Mouse (Mus musculus): ENCODE results near the gene Adcy6. TPM values are rescaled to one million over a fixed set of nuclear protein-coding genes. Genes with fewer than 3 reads are reported as not detected.

Adcy6 gene
- total and polyA plus RNA-seq, 3 experiments: 0.06 to 1.5 TPM; not detected in 1

GRCm38 (mm10) chr15:98622199-98622598, 12.3 kb upstream of the Adcy6 start:
- no peak for DNase-seq (ENCODE audit: extremely low read depth)
- Histone ChIP-seq H3K27me3 (replicated peaks) (peaks cover 83% of the 10 kb centered on the region), H3K4me1 (ENCODE audit: control insufficient read depth in 1 of 2, insufficient read depth in 2 of 2) (peaks cover 2 to 4% of the 10 kb centered on the region in 2 experiments; a peak in 2 of 4 replicates), H3K36me3 (replicated peaks in 1 of 2; ENCODE audit: control insufficient read depth in 1 of 2, insufficient read depth in 1 of 2, low read length in 1 of 2) (no peaks in the 10 kb centered on the region), H3K79me2 (replicated peaks; ENCODE audit: control insufficient read depth, extremely low read depth, insufficient read depth, poor library complexity, severe bottlenecking) (no peaks in the 10 kb centered on the region; the same call in 1 of the 2 replicates), H3K4me2 (ENCODE audit: insufficient read depth, low read depth, poor library complexity, severe bottlenecking) (no peak overlapping the region), H3K4me3 (replicated peaks in 1 of 3; ENCODE audit: low read depth in 2 of 3, low read length in 2 of 3, poor library complexity in 1 of 3) (no peak overlapping the region), H3K9me3 (replicated peaks; ENCODE audit: low read length) (peaks cover 20% of the 10 kb centered on the region), H3K9ac (ENCODE audit: insufficient read depth, low read depth) (no peak overlapping the region), H3K27ac (ENCODE audit: insufficient read depth, low read depth) (no peak overlapping the region)
- TF ChIP-seq ZNF384 (IDR thresholded peaks at IDR 0.05; ENCODE audit: low read depth, low read length) (no peak), NRF1 (IDR thresholded peaks at IDR 0.05; ENCODE audit: low read depth, low read length) (no peak), HCFC1 (IDR thresholded peaks at IDR 0.05; ENCODE audit: low read depth, low read length) (no peak), TCF12 (IDR thresholded peaks at IDR 0.05; ENCODE audit: low read depth, low read length) (no peak), CTCF (conservative IDR thresholded peaks at IDR 0.05 in 1 of 2, IDR thresholded peaks at IDR 0.05 in 1 of 2; ENCODE audit: low read depth in 2 of 2, low read length in 2 of 2) (no peak), POLR2A (IDR thresholded peaks at IDR 0.05; ENCODE audit: low read depth, low read length) (no peak), USF1 (IDR thresholded peaks at IDR 0.05; ENCODE audit: low read depth, low read length) (no peak), KAT2A (IDR thresholded peaks at IDR 0.05; ENCODE audit: insufficient replicate concordance, low read length) (no peak), POLR2AphosphoS2 (IDR thresholded peaks at IDR 0.05; ENCODE audit: low read depth, low read length) (no peak), RAD21 (IDR thresholded peaks at IDR 0.05; ENCODE audit: low read depth, low read length) (no peak), CHD1 (IDR thresholded peaks at IDR 0.05; ENCODE audit: low read depth, low read length) (no peak)
- dilution Hi-C loops (cut with MboI; ENCODE audit: extremely low pct_ligation_motif_present, extremely low pct_unique_long_range_greater_than_20kb, low sequenced_read_pairs) (no loop called here), in situ Hi-C loops (cut with MboI; ENCODE audit: low pct_ligation_motif_present, low pct_unique_long_range_greater_than_20kb, low sequenced_read_pairs) (no loop called here)

DNA sequence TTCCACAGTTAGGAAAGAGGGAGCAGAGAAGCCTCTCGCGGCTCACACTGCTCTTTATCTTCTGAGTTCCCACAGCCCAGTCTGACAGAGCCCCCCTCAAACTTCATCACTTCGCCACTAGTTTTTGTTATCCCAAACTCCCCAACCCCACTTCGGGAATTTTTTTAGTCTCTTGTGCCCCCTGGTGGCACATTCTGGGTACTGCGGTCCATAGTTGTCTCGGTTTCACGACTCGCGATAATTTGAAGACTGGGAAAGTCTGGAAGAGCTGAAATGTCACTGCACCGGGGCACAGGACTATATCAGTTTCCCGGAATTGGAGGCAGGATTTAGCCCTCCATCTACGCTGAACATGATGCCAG, 7.3 kb upstream of the Adcy6 start:
- Histone ChIP-seq H3K4me3 (replicated peaks in 1 of 3; ENCODE audit: low read depth in 2 of 3, low read length in 2 of 3, poor library complexity in 1 of 3) (no peak overlapping the region), H3K36me3 (replicated peaks in 1 of 2; ENCODE audit: control insufficient read depth in 1 of 2, insufficient read depth in 1 of 2, low read length in 1 of 2) (no peaks in the 10 kb centered on the region), H3K4me2 (ENCODE audit: insufficient read depth, low read depth, poor library complexity, severe bottlenecking) (peak overlapping the region; percentile 43), H3K27me3 (replicated peaks) (peaks cover 69% of the 10 kb centered on the region), H3K27ac (ENCODE audit: insufficient read depth, low read depth) (no peak overlapping the region), H3K79me2 (replicated peaks; ENCODE audit: control insufficient read depth, extremely low read depth, insufficient read depth, poor library complexity, severe bottlenecking) (no peaks in the 10 kb centered on the region), H3K9me3 (replicated peaks; ENCODE audit: low read length) (peaks cover 13% of the 10 kb centered on the region), H3K9ac (ENCODE audit: insufficient read depth, low read depth) (peak overlapping the region; percentile 0; the same call in 1 of the 2 replicates), H3K4me1 (ENCODE audit: control insufficient read depth in 1 of 2, insufficient read depth in 2 of 2) (peaks cover under 1 to 8% of the 10 kb centered on the region in 2 experiments; a peak in 3 of 4 replicates)
- no peak for TF ChIP-seq PAX5 (IDR thresholded peaks at IDR 0.05; ENCODE audit: low read length)
- peak; percentile 93 to 94 for TF ChIP-seq CTCF (conservative IDR thresholded peaks at IDR 0.05 in 1 of 2, IDR thresholded peaks at IDR 0.05 in 1 of 2; ENCODE audit: low read depth in 2 of 2, low read length in 2 of 2)
- TF ChIP-seq POLR2AphosphoS2 (IDR thresholded peaks at IDR 0.05; ENCODE audit: low read depth, low read length): no peak
- no peak for TF ChIP-seq NELFE (IDR thresholded peaks at IDR 0.05; ENCODE audit: low read depth, low read length)
- peak; percentile 89 for TF ChIP-seq RAD21 (IDR thresholded peaks at IDR 0.05; ENCODE audit: low read depth, low read length)
- no peak for TF ChIP-seq EP300 (IDR thresholded peaks at IDR 0.05; ENCODE audit: low read length)
- TF ChIP-seq KAT2A (IDR thresholded peaks at IDR 0.05; ENCODE audit: insufficient replicate concordance, low read length): no peak
- no peak for TF ChIP-seq MYC (IDR thresholded peaks at IDR 0.05; ENCODE audit: low read depth, low read length)
- no peak for TF ChIP-seq CHD1 (IDR thresholded peaks at IDR 0.05; ENCODE audit: low read depth, low read length)
- TF ChIP-seq CHD2 (IDR thresholded peaks at IDR 0.05; ENCODE audit: low read length): peak; percentile 81
- peak; percentile 97 for TF ChIP-seq SMC3 (IDR thresholded peaks at IDR 0.05; ENCODE audit: low read depth, low read length)
- TF ChIP-seq BHLHE40 (IDR thresholded peaks at IDR 0.05; ENCODE audit: low read depth, low read length): no peak
- TF ChIP-seq USF1 (IDR thresholded peaks at IDR 0.05; ENCODE audit: low read depth, low read length): no peak
- TF ChIP-seq ZMIZ1 (IDR thresholded peaks at IDR 0.05; ENCODE audit: low read depth, low read length): no peak
- peak; percentile 19; the same call in 1 of the 2 replicates for TF ChIP-seq ZC3H11A (IDR thresholded peaks at IDR 0.05; ENCODE audit: low read depth, low read length)
- DNase-seq (ENCODE audit: extremely low read depth): peak; percentile 63
- in situ Hi-C loops (cut with MboI; ENCODE audit: low pct_ligation_motif_present, low pct_unique_long_range_greater_than_20kb, low sequenced_read_pairs) (loop anchor here (5.0 kb wide), 2 partner anchors 35 to 105 kb away; no protein-coding TSS in a partner anchor), dilution Hi-C loops (cut with MboI; ENCODE audit: extremely low pct_ligation_motif_present, extremely low pct_unique_long_range_greater_than_20kb, low sequenced_read_pairs) (no loop called here)

All from CH12.LX (cell line).